Mouse (Mus musculus) megakaryocyte-erythroid progenitor cell, adult 5-6 weeks (primary cell): ENCODE measurements around the gene Mettl16. TPM values are rescaled to one million over a fixed set of nuclear protein-coding genes. Genes with fewer than 3 reads are reported as not detected.

Experiments used
- ATAC-seq: replicated peaks from 2 replicates; pipeline ENCODE4 v1.8.0; 2016; ENCODE audit warnings: mild to moderate bottlenecking, inconsistent platforms; ENCODE audit not compliant: severe bottlenecking, poor library complexity, low FRiP score, low TSS enrichment
- total RNA-seq, 2 experiments: library from RNA; stranded (forward) in 1 of 2; stranded (reverse) in 1 of 2; fragments of 200-1000, 215-1000 nt in 1 of 2; fragments of >200 nt in 1 of 2; fragmentation: Nextera tagmentation in 1 of 2; gene quantifications; 2 replicates each; pipeline ENCODE4 v1.2.3; 2014 to 2017

The Mettl16 gene
- total RNA-seq, 2 experiments from 2014 or later, result 18.0 to 44.7 TPM

DNA sequence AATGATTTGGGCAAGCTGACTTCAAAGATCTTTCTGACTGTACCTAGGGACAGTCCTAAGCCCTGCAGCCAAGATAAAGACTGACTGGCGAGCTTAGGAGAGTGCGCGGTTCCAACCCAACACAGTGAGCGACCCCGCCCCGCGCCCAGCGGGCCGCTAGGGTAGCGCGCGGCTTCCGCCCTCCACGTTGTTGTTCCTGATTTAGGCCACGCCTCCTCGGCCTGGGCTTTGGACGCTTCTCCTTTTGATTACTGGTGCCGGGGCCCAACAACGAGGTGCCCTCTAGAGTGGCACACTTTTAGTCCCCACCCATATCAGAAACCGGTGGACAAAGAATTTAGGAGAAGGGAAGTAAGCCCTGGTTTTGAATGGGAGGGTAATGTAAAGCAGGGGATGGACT is 59.2 kb downstream of the Mettl16 start:
- ATAC-seq, result peak; percentile 48

DNA sequence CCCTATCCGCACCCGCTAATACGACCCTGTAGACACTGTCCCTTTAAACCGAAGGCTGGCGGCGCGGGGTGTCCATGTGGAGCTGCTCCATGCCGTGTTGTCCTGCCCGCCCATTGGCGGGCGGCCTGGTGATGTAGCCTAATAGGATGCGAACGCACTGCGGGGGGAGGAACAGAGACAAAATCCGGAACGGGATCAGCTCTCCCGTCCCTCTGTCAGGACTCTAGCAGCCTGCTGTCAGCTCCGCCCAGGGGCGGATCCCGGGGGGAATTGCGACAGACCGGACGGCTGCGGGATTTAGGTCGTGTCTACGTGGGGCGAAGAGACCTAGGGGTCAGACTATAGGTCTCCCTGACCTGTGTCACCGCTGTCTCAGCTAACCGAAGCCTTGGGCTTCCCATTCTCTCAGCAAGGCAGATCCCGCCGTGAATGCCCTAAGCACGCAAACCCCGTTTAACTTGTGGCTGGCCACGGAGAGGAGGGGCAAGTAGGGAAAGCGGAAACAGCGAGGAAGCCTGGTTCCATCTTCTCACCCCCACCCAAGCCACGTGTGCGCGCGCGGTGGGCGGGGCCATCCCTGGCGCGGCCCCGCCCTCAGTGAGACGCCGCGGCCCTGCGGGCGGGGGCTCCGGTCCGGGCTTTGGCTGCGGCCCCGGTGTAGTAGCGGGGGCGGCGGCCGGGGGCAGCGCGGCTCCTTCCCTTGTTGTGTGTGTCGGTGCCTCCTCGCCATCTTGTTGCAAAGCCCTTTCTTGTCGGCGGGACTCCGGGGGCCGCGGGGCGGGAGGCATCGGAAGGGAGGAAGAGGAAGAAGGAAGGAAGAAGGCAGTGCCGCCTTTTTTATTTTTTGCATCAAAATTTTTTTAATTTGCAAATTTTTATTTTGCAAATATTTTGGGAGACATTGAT is 59.9 kb downstream of the Mettl16 start, which contains the start of gene Mnt:
Gene Mnt (plus strand): TSS at position 665 of the 906 bp plus-strand sequence.
- peak; percentile 64 for ATAC-seq

GRCm38 (mm10) chr11:74831191-74831605 is 60.6 kb downstream of the Mettl16 start:
- ATAC-seq, result no peak

DNA sequence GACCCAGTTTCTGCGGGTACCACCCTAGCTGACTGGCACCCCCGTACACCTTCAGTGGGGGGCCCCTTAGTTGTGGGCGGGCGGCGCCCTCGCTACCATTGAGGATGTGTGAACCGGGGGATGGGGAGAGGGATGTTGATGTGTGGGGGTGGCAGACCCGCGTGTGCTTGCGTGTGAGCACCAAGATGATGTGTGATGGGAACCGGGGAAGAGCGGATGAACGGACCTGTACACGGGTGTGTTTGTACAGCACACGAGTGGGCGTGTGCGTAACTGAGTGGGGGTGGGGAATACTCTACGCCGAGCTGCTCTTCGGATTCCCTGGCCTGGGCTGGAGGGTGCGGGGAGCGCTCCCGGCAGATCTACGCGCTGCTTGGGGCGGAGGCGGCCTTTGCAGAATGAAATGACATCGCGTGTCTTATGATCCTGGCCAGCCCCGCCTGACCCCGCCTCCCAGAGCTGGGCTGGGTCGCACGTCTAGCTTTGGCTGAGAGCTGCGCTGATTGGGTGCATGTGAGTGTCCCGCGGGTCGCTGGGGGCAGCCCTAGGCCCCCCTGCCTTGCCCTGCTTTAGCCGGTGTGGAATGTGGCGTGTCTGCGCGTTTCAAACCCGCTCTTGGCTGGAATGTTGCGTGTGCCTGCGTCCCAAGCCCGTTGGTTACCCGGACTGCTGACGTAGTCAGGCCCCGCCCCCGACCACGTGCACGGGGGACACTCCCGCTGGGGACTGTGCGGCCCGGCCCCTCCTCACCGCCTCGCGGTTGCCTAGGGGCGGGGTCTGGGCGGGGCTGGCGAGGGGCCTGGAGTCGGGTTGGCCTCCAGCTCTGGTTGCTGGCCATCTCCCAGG is 61.2 kb downstream of the Mettl16 start:
- peak; percentile 58 for ATAC-seq

GRCm38 (mm10) chr11:74832503-74833143 is 62.0 kb downstream of the Mettl16 start:
- 0 out of 2 replicates have a peak, but pooled peaks have one; percentile 4 for ATAC-seq

GRCm38 (mm10) chr11:74833536-74834358 is 63.1 kb downstream of the Mettl16 start:
- ATAC-seq, result no peak

DNA sequence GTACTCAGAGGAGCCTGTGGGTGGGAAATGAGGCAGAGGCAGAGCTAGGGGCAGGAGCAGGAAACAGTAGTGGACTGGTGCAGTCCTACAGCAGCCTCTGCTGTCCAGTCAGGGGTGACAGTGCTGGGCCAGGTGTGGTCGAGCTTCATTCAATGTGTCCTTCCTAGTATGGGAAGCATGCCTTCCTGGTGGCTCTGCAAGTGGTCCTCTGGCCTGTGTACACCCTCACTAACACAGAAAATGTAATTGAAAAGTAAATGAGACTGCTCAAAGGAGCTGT is 63.7 kb downstream of the Mettl16 start:
- ATAC-seq, result no peak

DNA sequence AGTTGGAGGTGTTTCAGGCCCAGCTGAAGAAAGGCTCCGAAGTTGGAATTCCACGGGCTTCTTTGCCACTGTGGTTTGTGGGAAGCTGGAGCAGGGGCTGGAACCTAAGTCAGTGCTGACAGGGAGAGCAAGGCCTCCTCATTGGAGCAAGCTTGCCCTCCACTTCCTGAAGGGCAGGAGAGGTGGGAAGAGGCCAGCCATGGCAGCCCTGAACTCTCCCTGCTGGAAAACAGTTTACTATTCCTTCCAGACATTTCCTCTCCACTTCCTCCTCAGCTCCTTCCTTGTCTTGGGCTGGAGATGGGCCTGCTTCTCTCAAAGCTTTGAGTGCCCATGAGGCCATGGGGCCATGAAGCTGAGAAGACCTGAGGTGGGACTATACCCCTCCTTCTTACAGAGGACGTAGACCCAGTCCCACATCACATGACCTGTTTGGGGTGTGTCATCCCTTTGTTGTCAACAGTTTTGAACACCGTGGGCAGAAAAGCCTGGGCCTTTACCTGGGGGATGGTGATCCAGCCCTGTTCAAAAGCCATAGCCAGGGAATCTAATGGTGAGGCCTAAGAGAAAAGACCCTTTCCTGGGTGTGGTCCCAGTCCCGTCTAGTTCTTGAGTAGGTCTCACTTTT is 64.1 kb downstream of the Mettl16 start:
- ATAC-seq, result no peak

- no peak for ATAC-seq
Observed at GRCm38 (mm10) chr11:74835593-74836224, 65.1 kb downstream of the Mettl16 start.

DNA sequence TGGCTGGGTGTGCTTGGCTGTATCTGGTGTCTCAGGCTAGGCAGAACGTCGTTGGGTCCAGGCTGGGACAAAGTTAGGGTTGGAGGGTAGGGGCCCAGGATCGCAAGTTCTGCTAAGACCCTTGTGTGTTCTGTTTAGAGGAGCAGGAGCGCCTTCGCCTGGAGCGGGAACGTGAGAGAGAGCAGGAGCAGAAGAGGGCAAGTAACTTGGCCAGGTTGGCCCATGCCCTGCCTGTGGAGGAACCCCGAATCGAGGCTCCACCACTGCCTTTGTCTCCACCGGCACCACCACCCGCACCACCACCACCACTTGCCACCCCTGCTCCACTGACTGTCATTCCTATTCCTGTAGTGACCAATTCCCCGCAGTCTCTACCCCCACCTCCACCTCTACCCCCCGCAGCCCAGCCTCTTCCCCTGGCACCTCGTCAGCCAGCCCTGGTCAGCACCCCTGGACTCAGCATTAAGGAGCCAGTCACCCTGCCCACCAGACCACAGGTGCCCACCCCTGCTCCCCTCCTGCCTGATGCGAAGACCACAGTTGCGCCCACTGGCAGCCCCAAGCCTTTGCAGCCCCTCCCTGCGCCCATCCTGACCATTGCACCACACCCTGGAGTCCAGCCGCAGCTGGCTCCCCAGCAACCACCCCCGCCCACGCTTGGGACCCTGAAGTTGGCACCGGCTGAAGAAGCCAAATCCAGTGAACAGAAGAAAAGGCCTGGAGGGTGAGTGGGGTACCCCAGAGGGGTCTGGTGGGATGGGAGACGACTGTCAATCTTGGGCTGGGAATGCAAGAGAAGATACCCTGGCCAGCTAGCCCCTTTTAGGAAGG is 65.8 kb downstream of the Mettl16 start:
- no peak for ATAC-seq

DNA sequence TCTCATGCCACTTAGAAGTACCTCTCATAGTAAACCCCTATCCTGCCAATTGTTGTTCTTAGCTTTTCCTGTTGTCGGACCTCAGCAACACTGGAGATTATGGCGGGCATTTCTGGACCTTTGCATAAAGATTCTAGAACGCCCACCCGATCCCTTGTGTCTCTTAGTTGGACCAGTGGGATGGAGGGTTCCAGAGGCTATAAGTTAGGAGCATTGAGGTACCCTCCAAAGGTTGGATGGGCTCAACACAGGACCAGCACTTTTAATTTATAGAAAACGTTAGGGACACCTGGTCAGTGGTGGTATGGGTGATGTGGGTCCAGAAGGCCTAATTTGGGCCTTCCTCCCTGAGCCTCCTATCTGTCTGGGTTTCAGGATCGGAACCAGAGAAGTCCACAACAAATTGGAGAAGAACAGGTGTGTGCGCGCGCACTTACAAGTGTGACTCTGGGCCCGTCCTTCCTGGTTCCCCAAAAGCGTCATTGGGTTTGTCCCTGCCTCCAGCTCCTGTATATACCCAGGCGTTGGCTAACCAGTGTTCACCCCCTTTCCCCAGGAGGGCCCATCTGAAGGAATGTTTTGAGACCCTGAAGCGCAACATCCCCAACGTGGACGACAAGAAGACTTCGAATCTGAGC is 66.5 kb downstream of the Mettl16 start:
- peak; percentile 8 for ATAC-seq

DNA sequence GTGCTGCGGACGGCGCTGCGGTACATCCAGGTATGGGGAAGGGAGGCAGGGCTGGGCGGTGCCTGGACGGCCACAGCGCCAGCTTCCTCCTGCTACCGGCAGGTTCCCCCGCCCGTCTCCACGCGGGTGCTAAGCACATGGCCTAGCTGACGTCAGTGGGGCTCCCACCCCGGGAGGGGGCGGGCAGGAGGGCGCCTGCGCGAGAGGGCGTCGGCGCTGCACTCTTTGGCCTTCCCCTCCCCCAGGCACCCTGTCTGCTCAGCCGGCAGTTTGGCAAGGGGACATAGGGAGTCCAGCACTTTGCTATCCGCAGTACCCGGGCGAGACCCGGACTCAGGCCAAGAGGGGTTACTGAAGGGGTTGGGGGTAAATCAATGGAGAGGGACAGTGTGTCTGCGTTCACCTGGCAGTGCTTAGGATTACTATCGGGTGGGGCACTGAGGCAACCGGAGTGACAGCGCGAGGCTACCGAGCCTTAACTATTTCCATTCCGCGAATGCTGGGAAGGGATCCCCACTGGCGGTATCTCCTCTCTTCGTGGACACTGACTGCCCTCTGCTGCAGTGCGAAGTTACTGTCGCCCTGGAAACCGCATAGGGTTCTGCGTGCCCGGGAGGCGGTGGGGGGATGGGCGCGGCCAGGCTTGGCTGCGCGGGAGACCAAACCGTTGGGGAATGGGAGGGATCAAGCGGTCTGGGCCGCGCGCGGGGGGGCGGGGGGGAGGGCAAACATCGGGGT is 67.2 kb downstream of the Mettl16 start:
- ATAC-seq, result peak; percentile 79

DNA sequence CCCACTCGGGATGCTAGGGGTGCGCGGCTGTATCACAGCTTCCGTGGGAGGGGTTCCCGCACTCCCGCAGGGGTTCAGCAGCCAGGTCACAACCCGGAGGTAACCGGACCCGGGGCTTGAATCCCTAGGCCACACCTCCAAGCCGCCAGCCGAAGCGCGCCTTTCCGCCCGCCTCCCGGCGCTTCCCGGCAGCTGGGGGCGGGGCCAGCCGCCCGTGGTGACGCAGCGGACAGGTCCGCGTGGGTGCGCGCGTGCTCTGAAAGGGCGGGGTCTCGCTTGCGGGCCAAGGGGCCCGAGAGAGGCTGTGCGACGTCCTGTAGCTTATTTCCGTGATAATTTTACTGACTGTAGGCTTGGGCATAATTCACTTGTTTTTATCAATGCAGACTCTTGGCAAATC is 67.8 kb downstream of the Mettl16 start:
- ATAC-seq, result peak; percentile 55

- peak; percentile 35; the same call in 1 of the 2 replicates for ATAC-seq
Observed at GRCm38 (mm10) chr11:74838971-74839370, 68.3 kb downstream of the Mettl16 start.

DNA sequence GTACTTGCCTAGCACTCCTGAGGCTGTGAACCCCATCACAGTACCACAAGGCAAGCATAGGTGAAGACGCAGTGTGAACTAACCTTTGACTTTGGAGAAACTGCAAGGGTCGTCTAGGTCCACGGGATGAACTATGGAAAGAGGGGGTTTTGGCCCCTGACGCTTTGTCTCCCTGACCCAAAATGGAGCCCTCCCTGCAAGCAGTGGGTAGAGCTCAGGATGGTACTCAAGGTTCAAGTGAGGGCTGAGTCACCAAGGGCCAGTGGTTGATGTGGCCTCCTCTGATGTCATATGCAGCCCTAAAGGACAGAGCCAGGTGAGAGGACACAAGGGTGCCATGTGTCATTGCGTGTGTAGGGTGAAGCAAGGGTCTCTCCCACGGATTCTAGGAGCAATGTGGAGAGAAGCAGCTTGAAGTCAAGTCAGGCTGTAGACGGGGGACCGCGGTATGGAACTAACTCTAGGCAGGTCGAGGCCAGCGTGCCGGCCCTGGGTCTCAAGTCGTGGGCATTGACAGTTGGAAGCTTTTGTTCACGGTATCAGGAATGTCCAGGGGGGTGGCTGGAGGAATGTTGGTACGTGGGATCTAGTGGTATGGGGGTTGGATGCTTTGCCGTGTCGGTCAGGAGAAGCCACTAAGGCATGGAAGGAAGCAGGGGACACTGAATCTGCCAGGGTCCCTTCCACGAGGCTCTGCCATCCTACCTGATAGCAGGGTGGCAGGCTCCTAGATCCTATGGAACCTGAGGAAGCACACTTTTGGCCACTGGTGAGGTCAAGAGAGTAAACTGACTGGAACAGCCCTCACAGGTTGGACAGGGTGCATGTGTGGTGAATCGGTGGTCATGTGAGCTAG is 69.5 kb downstream of the Mettl16 start:
- ATAC-seq, result no peak
